Mouse (Mus musculus): ENCODE data around the gene Plekhm1. TPM values are rescaled to one million over a fixed set of nuclear protein-coding genes. Genes with fewer than 3 reads are reported as not detected.

The Plekhm1 gene
- total and polyA plus RNA-seq, 3 experiments: 3.4 to 10.0 TPM; not detected in 1

GRCm38 (mm10) chr11:103320646-103321045, 91.8 kb downstream of the Plekhm1 start:
- TF ChIP-seq USF1 (IDR thresholded peaks at IDR 0.05; ENCODE audit: low read depth, low read length): no peak
- TF ChIP-seq POLR2AphosphoS5 (IDR thresholded peaks at IDR 0.05; ENCODE audit: borderline replicate concordance, low read depth, low read length): no peak
- no peak for TF ChIP-seq POLR2AphosphoS2 (IDR thresholded peaks at IDR 0.05; ENCODE audit: low read length)
- TF ChIP-seq MAFK (IDR thresholded peaks at IDR 0.05; ENCODE audit: borderline replicate concordance, low read depth, low read length): no peak
- TF ChIP-seq SIN3A (IDR thresholded peaks at IDR 0.05; ENCODE audit: low read length): no peak
- no peak for TF ChIP-seq TAL1 (IDR thresholded peaks at IDR 0.05; ENCODE audit: low read length)
- TF ChIP-seq POLR2A (IDR thresholded peaks at IDR 0.05; ENCODE audit: control insufficient read depth in 1 of 2, insufficient read depth in 1 of 2, low read depth in 1 of 2, low read length in 2 of 2, poor library complexity in 1 of 2): no peak
- no peak for TF ChIP-seq ELF1 (IDR thresholded peaks at IDR 0.05; ENCODE audit: low read depth, low read length)
- TF ChIP-seq ZC3H11A (IDR thresholded peaks at IDR 0.05; ENCODE audit: low read depth, low read length): no peak
- TF ChIP-seq JUND (IDR thresholded peaks at IDR 0.05; ENCODE audit: low read depth, low read length): no peak
- TF ChIP-seq GABPA (IDR thresholded peaks at IDR 0.05; ENCODE audit: low read depth, low read length): no peak
- TF ChIP-seq TCF12 (IDR thresholded peaks at IDR 0.05; ENCODE audit: low read depth, low read length): no peak
- no peak for TF ChIP-seq MYC (IDR thresholded peaks at IDR 0.05; ENCODE audit: low read depth, low read length)
- TF ChIP-seq MAX (IDR thresholded peaks at IDR 0.05; ENCODE audit: low read length): no peak
- TF ChIP-seq MAZ (IDR thresholded peaks at IDR 0.05; ENCODE audit: low read depth, low read length): no peak
- no peak for TF ChIP-seq MYB (IDR thresholded peaks at IDR 0.05; ENCODE audit: low read depth, low read length)
- no peak for TF ChIP-seq NRF1 (IDR thresholded peaks at IDR 0.05; ENCODE audit: insufficient read depth, low read depth, low read length, poor library complexity, severe bottlenecking)
- TF ChIP-seq HCFC1 (IDR thresholded peaks at IDR 0.05; ENCODE audit: low read depth, low read length): no peak
- no peak for TF ChIP-seq UBTF (IDR thresholded peaks at IDR 0.05; ENCODE audit: borderline replicate concordance, insufficient read depth, low read depth, low read length)
- DNase-seq (ENCODE audit: low read depth, low spot score): no peak
- Histone ChIP-seq H3K36me3 (ENCODE audit: control insufficient read depth in 1 of 2, insufficient read depth in 2 of 2, low read length in 2 of 2) (no peaks in the 10 kb centered on the region), H3K4me1 (ENCODE audit: control insufficient read depth in 1 of 2, insufficient read depth in 2 of 2, low read length in 2 of 2) (no peaks in the 10 kb centered on the region), H3K4me3 (ENCODE audit: control insufficient read depth in 1 of 2, insufficient read depth in 1 of 2, low read depth in 2 of 2, low read length in 2 of 2) (no peak overlapping the region), H3K27me3 (ENCODE audit: control insufficient read depth in 1 of 2, insufficient read depth in 2 of 2, low read length in 2 of 2) (peaks cover 3 to 6% of the 10 kb centered on the region in 2 experiments), H3K79me2 (ENCODE audit: control insufficient read depth, insufficient read depth, low read length, poor library complexity) (no peaks in the 10 kb centered on the region), H3K27ac (ENCODE audit: control insufficient read depth, low read depth, low read length) (no peak overlapping the region), H3K9ac (ENCODE audit: control insufficient read depth, low read depth, low read length, poor library complexity, severe bottlenecking) (no peak overlapping the region), H3K9me3 (replicated peaks; ENCODE audit: insufficient read depth, low read length) (no peaks in the 10 kb centered on the region)

GRCm38 (mm10) chr11:103320196-103320595, 92.3 kb downstream of the Plekhm1 start:
- Histone ChIP-seq H3K27me3 (ENCODE audit: control insufficient read depth in 1 of 2, insufficient read depth in 2 of 2, low read length in 2 of 2) (peaks cover 3 to 6% of the 10 kb centered on the region in 2 experiments), H3K4me3 (ENCODE audit: control insufficient read depth in 1 of 2, insufficient read depth in 1 of 2, low read depth in 2 of 2, low read length in 2 of 2) (no peak overlapping the region), H3K79me2 (ENCODE audit: control insufficient read depth, insufficient read depth, low read length, poor library complexity) (no peaks in the 10 kb centered on the region), H3K9me3 (replicated peaks; ENCODE audit: insufficient read depth, low read length) (no peaks in the 10 kb centered on the region), H3K4me1 (ENCODE audit: control insufficient read depth in 1 of 2, insufficient read depth in 2 of 2, low read length in 2 of 2) (no peaks in the 10 kb centered on the region), H3K27ac (ENCODE audit: control insufficient read depth, low read depth, low read length) (no peak overlapping the region), H3K36me3 (ENCODE audit: control insufficient read depth in 1 of 2, insufficient read depth in 2 of 2, low read length in 2 of 2) (no peaks in the 10 kb centered on the region), H3K9ac (ENCODE audit: control insufficient read depth, low read depth, low read length, poor library complexity, severe bottlenecking) (no peak overlapping the region)
- DNase-seq (ENCODE audit: low read depth, low spot score): no peak
- no peak for TF ChIP-seq CHD1 (IDR thresholded peaks at IDR 0.05; ENCODE audit: low read depth, low read length)
- no peak for TF ChIP-seq USF2 (IDR thresholded peaks at IDR 0.05; ENCODE audit: borderline replicate concordance in 1 of 2, insufficient read depth in 1 of 2, low read depth in 1 of 2, low read length in 2 of 2)
- no peak for TF ChIP-seq RCOR1 (IDR thresholded peaks at IDR 0.05; ENCODE audit: low read depth, low read length)
- no peak for TF ChIP-seq BHLHE40 (IDR thresholded peaks at IDR 0.05; ENCODE audit: borderline replicate concordance, low read depth, low read length)
- TF ChIP-seq CHD2 (IDR thresholded peaks at IDR 0.05; ENCODE audit: low read length): no peak
- no peak for TF ChIP-seq ZNF384 (IDR thresholded peaks at IDR 0.05; ENCODE audit: low read depth, low read length)
- no peak for TF ChIP-seq E2F4 (IDR thresholded peaks at IDR 0.05; ENCODE audit: borderline replicate concordance, low read depth, low read length)

All from MEL (cell line).